Mouse (Mus musculus) heart, postnatal 36 days (tissue): ENCODE measurements around the gene Mybpc2. TPM values are rescaled to one million over a fixed set of nuclear protein-coding genes. Genes with fewer than 3 reads are reported as not detected.
A peak's percentile ranks its signal among the peaks of the same experiment; 100 is the strongest.

Source experiments
- DNase-seq, 2 experiments: peaks; one replicate each; pipeline ENCODE4 v3.0.0; 2021 to 2022
- intact Hi-C: fragments of 180-260 bp; cut with DNase I; formaldehyde crosslinking; loops from one replicate; pipeline ENCODE4 v1.15.1; 2025
- total RNA-seq, 2 experiments: library from RNA; stranded (reverse); gene quantifications; 2 replicates each; pipeline ENCODE4 v1.2.3; 2021

The Mybpc2 gene
- total RNA-seq, 2 experiments from 2014 or later, result 16.5 to 20.1 TPM

DNA sequence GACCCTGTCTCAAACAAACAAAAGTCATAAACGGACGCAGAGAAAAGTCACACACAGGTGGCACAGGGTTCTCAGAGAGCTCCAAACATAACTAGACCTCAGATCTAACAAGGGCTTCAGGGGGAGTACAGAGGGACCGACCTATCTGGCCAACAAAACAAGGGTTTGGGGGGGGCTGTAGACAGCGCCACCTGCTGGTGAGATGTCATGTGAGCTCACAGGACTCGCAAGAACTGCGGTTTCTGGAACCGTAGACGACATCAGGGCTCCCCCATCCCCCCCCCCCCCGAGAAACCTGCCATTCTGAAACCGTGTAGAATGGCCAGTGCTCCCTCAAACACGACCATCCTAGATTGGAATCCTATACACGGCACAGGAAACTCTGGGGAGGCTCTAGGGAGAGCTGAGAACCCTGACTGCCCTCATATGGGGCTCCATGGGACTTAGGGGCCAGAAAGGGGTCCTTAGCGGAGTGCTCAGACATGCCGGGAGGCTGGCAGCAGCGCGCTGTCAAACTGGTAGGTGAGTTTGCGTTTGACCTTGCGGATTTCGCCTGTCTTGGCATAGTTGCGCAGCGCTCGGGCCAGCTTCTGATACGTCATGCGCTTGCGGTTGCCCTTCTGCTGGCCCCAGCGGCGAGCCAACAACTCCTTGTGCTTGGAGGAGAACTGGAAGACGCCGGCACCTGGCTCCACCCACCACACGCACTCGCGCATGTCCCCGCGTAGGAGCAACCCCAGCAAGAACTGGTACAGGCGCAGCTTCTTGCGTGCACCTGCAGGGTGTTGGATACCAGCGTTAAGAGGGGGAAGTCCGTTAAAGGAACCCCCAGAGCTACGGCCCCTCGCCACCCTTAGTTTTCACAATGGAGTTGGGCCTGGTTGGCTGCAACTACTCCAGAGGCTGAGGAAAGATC, 3.3 kb upstream of the Mybpc2 start:
- peak; percentile 67 to 78 for DNase-seq
- intact Hi-C loops, result loop anchor here (2.0 kb wide), 1 partner anchor 15 kb away; no protein-coding TSS in a partner anchor

- no peak for DNase-seq
- intact Hi-C loops, result no loop called here
These were observed 2.1 kb upstream of the Mybpc2 start for GRCm38 (mm10) chr7:44526414-44527154.

GRCm38 (mm10) chr7:44525126-44525832, 823 bp upstream of the Mybpc2 start:
- intact Hi-C loops, result no loop called here
- DNase-seq, result peak; percentile 90

DNA sequence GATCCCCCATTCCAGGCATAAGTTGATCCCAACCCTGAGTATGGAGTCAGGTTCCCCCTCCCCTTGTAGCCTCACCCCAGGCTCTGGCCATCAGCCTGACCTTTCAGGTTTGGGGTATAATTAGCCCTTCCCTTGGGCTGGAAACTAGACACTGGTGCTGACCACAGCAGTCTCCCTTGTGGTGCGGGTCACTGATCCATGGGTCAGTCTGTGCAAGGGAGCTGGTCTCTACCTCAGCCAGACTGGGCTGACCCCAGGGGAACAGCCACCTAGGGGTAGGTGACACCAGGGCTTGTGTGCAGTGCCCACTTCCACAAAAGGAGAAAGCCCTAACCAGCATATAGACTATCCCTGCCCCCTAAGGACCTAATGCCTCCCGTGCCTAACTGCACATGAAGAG, 1.4 kb downstream of the Mybpc2 start:
- intact Hi-C loops, result loop anchor here (1.0 to 5.0 kb wide), 2 partner anchors 26 to 124 kb away; no protein-coding TSS in a partner anchor
- DNase-seq, result no peak

GRCm38 (mm10) chr7:44521710-44522109, 2.7 kb downstream of the Mybpc2 start:
- peak; percentile 55 to 65 for DNase-seq
- intact Hi-C loops, result loop anchor here (1.0 to 5.0 kb wide), 2 partner anchors 40 to 126 kb away; no protein-coding TSS in a partner anchor

DNA sequence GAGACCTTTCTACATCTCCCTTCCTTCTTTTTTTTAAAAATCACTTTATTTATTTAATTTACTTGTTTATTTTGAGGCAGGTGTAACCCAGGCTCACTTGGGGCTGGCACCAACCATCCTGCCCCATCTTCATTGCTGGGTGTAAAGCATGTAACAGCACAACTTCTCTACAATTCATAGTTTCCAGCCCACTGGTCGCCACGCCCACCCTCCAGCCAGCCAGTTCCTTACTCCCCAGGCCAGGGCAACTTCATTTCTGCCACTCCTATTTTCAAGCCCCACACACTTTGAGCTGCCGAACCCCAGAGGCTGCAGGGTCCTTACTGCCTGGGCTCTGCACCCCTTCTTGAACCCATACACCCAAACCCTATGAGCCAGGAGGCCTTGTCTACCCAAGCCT, 3.5 kb downstream of the Mybpc2 start:
- intact Hi-C loops, result loop anchor here (1.0 to 5.0 kb wide), 2 partner anchors 40 to 126 kb away; no protein-coding TSS in a partner anchor
- no peak for DNase-seq

DNA sequence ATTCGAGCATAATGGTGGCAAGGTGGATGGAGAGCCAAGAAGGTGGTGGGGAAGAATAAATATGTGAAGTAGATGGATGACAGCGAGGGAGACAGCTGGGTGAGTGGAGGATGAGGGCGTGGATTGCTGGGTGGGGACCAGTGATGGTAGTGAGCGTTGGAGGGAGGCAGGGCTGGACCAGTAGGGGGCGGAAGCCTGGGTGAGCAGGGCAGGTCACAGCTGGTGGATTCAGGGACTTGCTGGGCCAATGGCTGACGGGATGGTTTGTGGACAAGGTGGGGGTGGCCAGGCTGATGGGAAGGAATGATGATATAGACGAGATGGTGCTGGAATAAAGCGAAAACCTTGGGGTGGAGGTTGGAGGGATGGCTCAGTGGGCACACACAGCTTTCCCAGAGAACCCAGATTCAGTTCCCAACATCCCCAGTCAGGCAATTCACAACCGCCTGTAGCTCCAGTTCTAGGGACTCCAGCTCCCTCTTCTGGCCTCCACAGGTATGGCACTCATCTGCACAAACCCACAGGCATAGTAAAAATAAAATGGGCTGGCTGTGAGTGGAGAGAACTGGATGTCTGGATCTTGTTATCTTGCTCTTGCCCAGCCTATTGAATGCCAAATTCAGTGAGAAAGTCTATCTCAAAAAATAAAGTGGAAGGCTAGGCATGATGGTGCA, 5.1 kb downstream of the Mybpc2 start:
- intact Hi-C loops, result no loop called here
- DNase-seq, result no peak

DNA sequence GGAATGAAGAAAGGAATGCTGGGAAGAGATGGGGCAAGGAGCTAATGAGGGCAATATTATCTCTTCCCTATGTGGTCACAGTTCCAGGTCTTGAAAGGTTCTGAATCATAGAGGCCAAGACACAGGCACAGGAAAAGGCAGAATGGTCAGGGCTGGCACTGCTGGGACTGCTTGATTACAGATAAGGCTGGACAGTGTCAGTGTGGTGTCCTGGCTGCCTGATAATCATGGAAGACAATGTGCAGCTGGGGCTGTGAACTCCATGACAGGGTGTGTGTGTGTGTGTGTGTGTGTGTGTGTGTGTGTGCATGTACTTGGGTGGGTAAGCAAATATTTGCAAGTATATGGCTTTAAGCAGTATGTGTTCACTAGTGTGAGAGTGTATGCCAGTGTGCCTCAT, 17.0 kb downstream of the Mybpc2 start:
- DNase-seq, result no peak
- intact Hi-C loops, result no loop called here

DNA sequence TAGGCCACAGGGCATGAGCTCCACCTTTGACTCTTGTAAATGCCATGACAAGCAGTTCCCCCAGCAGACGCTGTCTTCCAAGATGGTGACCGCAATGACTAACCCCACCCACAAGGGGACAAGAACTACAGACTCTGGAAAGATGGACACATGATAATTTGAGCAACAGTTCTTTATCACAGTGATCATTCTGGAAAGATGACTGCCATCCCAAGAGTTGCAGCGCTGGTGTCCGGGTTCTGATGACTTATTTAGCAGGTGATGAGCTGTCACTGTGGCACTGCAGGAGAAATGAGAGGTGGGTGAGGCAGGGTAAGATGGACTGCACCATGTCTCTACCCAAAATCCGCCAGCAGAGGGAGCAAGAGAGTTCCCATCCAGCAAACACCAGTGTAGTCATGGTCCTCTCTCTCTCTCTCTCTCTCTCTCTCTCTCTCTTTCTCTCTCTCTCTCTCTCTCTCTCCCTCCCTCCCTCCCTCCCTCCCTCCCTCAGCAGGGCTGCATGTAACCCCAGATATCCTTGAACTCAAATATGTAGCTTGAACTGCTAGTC, 22.8 kb downstream of the Mybpc2 start:
- peak; percentile 56 to 76 for DNase-seq
- intact Hi-C loops, result loop anchor here (1.0 kb wide), 2 partner anchors 49 to 60 kb away; no protein-coding TSS in a partner anchor

- intact Hi-C loops, result no loop called here
- no peak for DNase-seq
These were observed 24.4 kb downstream of the Mybpc2 start for GRCm38 (mm10) chr7:44500046-44500445.

GRCm38 (mm10) chr7:44498922-44499321, 25.5 kb downstream of the Mybpc2 start:
- intact Hi-C loops, result no loop called here
- DNase-seq, result no peak

DNA sequence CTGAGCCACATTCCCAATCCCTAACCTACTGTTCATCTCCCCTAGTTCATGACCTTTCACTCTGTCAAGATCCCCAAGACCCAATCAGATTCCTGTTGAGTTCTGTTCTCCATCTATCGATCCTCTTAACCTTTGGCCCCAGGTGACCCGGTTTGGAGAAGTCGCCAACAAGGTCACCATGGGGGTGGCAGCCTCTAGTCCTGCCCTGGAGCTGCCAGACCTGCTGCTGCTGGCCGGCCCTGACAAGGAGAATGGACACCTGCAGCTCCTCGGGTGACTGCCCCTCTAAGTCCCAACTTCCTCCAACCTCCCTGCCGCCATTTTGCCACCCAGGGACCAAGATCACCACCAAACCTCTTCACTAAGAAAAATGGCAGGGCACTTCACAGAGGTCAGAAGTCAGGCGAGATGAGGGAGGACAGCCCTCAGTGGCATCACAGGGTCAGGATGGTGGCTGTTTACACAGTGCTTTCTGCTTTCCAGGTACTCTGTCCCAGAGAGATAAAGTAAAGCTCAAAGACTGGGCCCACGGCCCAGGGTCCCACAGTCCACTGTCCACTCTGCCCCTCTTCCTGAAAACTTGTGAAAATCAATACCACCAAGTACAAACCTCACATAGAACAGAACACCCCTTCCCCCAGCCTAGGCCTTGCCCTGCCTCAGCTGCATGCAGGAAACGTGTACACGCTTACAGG, 26.9 kb downstream of the Mybpc2 start:
- no peak for DNase-seq
- intact Hi-C loops, result no loop called here

DNA sequence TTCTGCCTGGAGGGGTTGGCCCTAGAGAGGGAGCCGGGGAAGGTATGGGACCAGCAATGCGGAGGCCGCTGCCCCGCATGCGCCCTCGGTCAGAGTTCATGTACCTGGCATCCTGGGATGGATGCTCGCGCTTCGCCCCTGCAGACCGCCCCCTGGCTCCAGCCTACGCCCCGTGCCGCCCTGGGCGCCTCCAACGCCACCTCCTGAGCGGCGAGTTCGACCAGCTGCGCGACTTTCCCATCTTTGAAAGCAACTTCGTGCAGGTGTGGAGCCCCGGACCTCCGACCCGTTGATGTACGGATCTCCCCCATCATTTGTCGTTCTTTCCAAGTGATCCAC, 27.7 kb downstream of the Mybpc2 start:
- intact Hi-C loops, result no loop called here
- DNase-seq, result no peak

- peak; percentile 96 to 98 for DNase-seq
These were observed 28.3 kb downstream of the Mybpc2 start, which contains the start of the genes Emc10 and Fam71e1 for GRCm38 (mm10) chr7:44495992-44496770. TSS of gene Emc10 (minus strand) at chr7:44496529. TSS of gene Fam71e1 (plus strand) at chr7:44496581.

DNA sequence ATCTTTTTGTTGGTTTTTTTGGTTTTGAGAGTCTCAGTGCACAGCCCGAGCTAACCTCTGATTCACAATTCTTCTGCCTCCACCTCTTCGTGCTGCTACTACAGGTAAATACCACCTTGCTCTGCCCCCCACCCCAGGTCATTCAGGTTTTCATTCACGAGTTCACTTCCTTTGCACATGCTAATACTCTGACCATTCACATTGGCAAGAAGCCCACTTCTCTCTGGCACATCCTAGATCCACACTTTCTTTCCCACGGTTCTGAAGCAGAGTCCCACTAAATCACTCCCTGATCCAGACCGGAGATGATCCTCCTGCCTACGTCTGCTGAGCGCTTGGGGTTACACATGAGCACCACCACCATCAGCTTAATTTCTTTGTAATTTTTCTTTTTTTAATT, 29.4 kb downstream of the Mybpc2 start:
- no peak for DNase-seq
- intact Hi-C loops, result loop anchor here (2.0 kb wide), 1 partner anchor 28 kb away; the partner anchor contains the start of gene Josd2

More at GRCm38 (mm10) chr7:44495992-44496770, 28.3 kb downstream of the Mybpc2 start, which contains the start of the genes Emc10 and Fam71e1:
- intact Hi-C loops, result loop anchor here (2.0 kb wide), 1 partner anchor 29 kb away; the partner anchor contains the start of gene Josd2

DNA sequence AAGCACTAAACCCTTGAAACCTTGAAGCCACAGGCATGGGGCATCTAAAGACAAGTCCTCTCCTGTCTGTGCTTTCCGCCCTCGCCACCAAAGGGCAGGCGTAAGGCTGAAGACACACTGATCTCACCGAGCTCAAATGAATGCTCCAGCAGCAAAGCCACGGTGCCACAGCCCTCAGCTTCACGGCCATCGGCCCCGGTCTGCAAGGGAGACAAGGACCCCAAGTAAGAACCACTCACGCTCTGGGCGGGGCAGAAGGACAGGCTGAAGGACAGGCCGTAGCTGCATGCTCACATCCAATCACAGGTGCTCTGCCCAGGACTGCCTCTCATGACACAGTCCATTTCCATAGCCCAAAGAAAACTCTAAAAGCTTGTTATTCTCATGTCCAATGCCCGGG, 29.8 kb downstream of the Mybpc2 start:
- intact Hi-C loops, result loop anchor here (2.0 kb wide), 1 partner anchor 28 kb away; the partner anchor contains the start of gene Josd2
- DNase-seq, result no peak

DNA sequence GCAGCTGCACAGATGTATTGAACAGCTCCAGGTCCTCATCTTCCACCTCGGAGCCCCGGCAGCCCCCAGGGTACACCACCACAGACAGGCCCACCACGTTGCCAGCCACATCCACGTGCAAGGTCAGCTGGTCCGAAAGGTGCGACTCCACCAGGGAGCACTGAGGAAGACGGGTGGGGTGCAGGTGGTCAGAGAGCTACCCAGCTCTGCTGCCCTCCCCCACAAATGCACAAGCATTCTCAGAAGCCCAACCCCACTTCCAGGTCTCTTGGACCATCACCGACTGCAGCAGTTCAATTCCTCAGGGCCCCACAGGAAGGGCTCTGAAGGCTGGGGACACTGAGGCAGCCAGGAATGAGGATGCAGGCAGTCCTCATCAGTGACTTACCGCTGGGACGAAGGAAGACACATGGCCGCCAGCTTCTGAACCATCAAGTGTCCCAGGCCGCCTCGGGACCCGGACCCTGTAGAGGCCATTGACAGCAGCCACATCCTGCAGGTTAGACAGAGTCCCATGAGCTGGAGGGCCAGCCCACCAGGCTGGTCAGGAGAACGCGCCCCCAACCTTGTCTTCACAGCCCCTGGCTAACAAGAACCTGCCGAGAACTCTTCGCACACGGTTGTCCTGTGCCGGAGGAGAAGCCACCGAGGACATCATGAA, 32.2 kb downstream of the Mybpc2 start:
- intact Hi-C loops, result no loop called here

GRCm38 (mm10) chr7:44491391-44491790, 33.1 kb downstream of the Mybpc2 start:
- DNase-seq, result no peak
- intact Hi-C loops, result no loop called here

More for the DNA sequence above, 32.2 kb downstream of the Mybpc2 start:
- no peak for DNase-seq
